Mouse (Mus musculus): ENCODE results near the gene Tnfsf8. TPM values are rescaled to one million over a fixed set of nuclear protein-coding genes. Genes with fewer than 3 reads are reported as not detected.

Gene Tnfsf8
- 0.04 TPM in 1 of 2 replicates, not detected in the other for polyA plus RNA-seq (2015; fragmentation: Nextera tagmentation; extraction: Ambion mirVana)

GRCm38 (mm10) chr4:63860688-63861540 lies at the start of gene Tnfsf8:
Gene Tnfsf8 (minus strand): TSS chr4:63861347.
- no peak for TF ChIP-seq CTCF (IDR thresholded peaks at IDR 0.05; ENCODE audit: low read depth)
- Histone ChIP-seq H3K36me3 (ENCODE audit: insufficient read depth, low read length) (no peaks in the 10 kb centered on the region), H3K4me2 (ENCODE audit: low read length) (no peak within 1 kb of the TSS), H3K9me3 (replicated peaks; ENCODE audit: low read length) (no peaks in the 10 kb centered on the region), H3K4me3 (replicated peaks; ENCODE audit: low read depth, low read length) (no peak within 1 kb of the TSS), H3K27ac (no peak within 1 kb of the TSS), H3K4me1 (replicated peaks; ENCODE audit: insufficient read depth, low read length) (no peaks in the 10 kb centered on the region), H3K9ac (ENCODE audit: low read depth, low read length) (no peak within 1 kb of the TSS), H3K27me3 (ENCODE audit: insufficient read depth, low read length) (no peaks in the 10 kb centered on the region)
- 63% methylated on average over 19 of the region's 19 CpGs for WGBS
- ATAC-seq (replicated peaks; ENCODE audit: low FRiP score, low read depth) (no peak), DNase-seq (ENCODE audit: low spot score) (no peak)

- H3K9me3 ChIP-seq (replicated peaks; ENCODE audit: low read length), result no peaks in the 10 kb centered on the region
- H3K4me1 ChIP-seq (replicated peaks; ENCODE audit: insufficient read depth, low read length), result no peaks in the 10 kb centered on the region
- no peak for DNase-seq (ENCODE audit: low spot score)
- no peak overlapping the region for H3K27ac ChIP-seq
- no peaks in the 10 kb centered on the region for H3K36me3 ChIP-seq (ENCODE audit: insufficient read depth, low read length)
- no peaks in the 10 kb centered on the region for H3K27me3 ChIP-seq (ENCODE audit: insufficient read depth, low read length)
- TF ChIP-seq CTCF (IDR thresholded peaks at IDR 0.05; ENCODE audit: low read depth), result no peak
- no peak for ATAC-seq (replicated peaks; ENCODE audit: low FRiP score, low read depth)
- no peak overlapping the region for H3K4me2 ChIP-seq (ENCODE audit: low read length)
- H3K4me3 ChIP-seq (replicated peaks; ENCODE audit: low read depth, low read length), result no peak overlapping the region
- 85% methylated on average over 1 of the region's 1 CpGs for WGBS
- H3K9ac ChIP-seq (ENCODE audit: low read depth, low read length), result no peak overlapping the region
Observed at GRCm38 (mm10) chr4:63908511-63908910, 47.4 kb upstream of the Tnfsf8 start.

- Histone ChIP-seq H3K27me3 (ENCODE audit: insufficient read depth, low read length) (no peaks in the 10 kb centered on the region), H3K9me3 (replicated peaks; ENCODE audit: low read length) (no peaks in the 10 kb centered on the region), H3K4me2 (ENCODE audit: low read length) (no peak overlapping the region), H3K4me1 (replicated peaks; ENCODE audit: insufficient read depth, low read length) (no peaks in the 10 kb centered on the region), H3K27ac (no peak overlapping the region), H3K36me3 (ENCODE audit: insufficient read depth, low read length) (no peaks in the 10 kb centered on the region), H3K9ac (ENCODE audit: low read depth, low read length) (no peak overlapping the region), H3K4me3 (replicated peaks; ENCODE audit: low read depth, low read length) (no peak overlapping the region)
- ATAC-seq (replicated peaks; ENCODE audit: low FRiP score, low read depth) (no peak), DNase-seq (ENCODE audit: low spot score) (no peak)
- no peak for TF ChIP-seq CTCF (IDR thresholded peaks at IDR 0.05; ENCODE audit: low read depth)
Observed at GRCm38 (mm10) chr4:63907473-63907872, 46.3 kb upstream of the Tnfsf8 start.

GRCm38 (mm10) chr4:63906050-63906449 lies 44.9 kb upstream of the Tnfsf8 start:
- Histone ChIP-seq H3K9me3 (replicated peaks; ENCODE audit: low read length) (no peaks in the 10 kb centered on the region), H3K9ac (ENCODE audit: low read depth, low read length) (no peak overlapping the region), H3K27me3 (ENCODE audit: insufficient read depth, low read length) (no peaks in the 10 kb centered on the region), H3K4me3 (replicated peaks; ENCODE audit: low read depth, low read length) (no peak overlapping the region), H3K36me3 (ENCODE audit: insufficient read depth, low read length) (no peaks in the 10 kb centered on the region), H3K4me1 (replicated peaks; ENCODE audit: insufficient read depth, low read length) (no peaks in the 10 kb centered on the region), H3K4me2 (ENCODE audit: low read length) (no peak overlapping the region), H3K27ac (no peak overlapping the region)
- 53% methylated on average over 3 of the region's 3 CpGs for WGBS
- no peak for ATAC-seq (replicated peaks; ENCODE audit: low FRiP score, low read depth)
- no peak for TF ChIP-seq CTCF (IDR thresholded peaks at IDR 0.05; ENCODE audit: low read depth)
- no peak for DNase-seq (ENCODE audit: low spot score)

- no peaks in the 10 kb centered on the region for H3K27me3 ChIP-seq (ENCODE audit: insufficient read depth, low read length)
- no peaks in the 10 kb centered on the region for H3K9me3 ChIP-seq (replicated peaks; ENCODE audit: low read length)
- TF ChIP-seq CTCF (IDR thresholded peaks at IDR 0.05; ENCODE audit: low read depth), result no peak
- H3K36me3 ChIP-seq (ENCODE audit: insufficient read depth, low read length), result no peaks in the 10 kb centered on the region
- ATAC-seq (replicated peaks; ENCODE audit: low FRiP score, low read depth), result no peak
- H3K4me1 ChIP-seq (replicated peaks; ENCODE audit: insufficient read depth, low read length), result no peaks in the 10 kb centered on the region
- H3K27ac ChIP-seq, result no peak overlapping the region
- H3K9ac ChIP-seq (ENCODE audit: low read depth, low read length), result no peak overlapping the region
- no peak for DNase-seq (ENCODE audit: low spot score)
- no peak overlapping the region for H3K4me2 ChIP-seq (ENCODE audit: low read length)
- H3K4me3 ChIP-seq (replicated peaks; ENCODE audit: low read depth, low read length), result no peak overlapping the region
- 83% methylated on average over 10 of the region's 10 CpGs for WGBS
Observed at GRCm38 (mm10) chr4:63899081-63899523, 38.0 kb upstream of the Tnfsf8 start.

- Histone ChIP-seq H3K27me3 (ENCODE audit: insufficient read depth, low read length) (no peaks in the 10 kb centered on the region), H3K4me3 (replicated peaks; ENCODE audit: low read depth, low read length) (no peak overlapping the region), H3K4me1 (replicated peaks; ENCODE audit: insufficient read depth, low read length) (no peaks in the 10 kb centered on the region), H3K4me2 (ENCODE audit: low read length) (no peak overlapping the region), H3K9me3 (replicated peaks; ENCODE audit: low read length) (no peaks in the 10 kb centered on the region), H3K9ac (ENCODE audit: low read depth, low read length) (no peak overlapping the region), H3K36me3 (ENCODE audit: insufficient read depth, low read length) (no peaks in the 10 kb centered on the region), H3K27ac (no peak overlapping the region)
- DNase-seq (ENCODE audit: low spot score) (no peak), ATAC-seq (replicated peaks; ENCODE audit: low FRiP score, low read depth) (no peak)
- no peak for TF ChIP-seq CTCF (IDR thresholded peaks at IDR 0.05; ENCODE audit: low read depth)
Observed at GRCm38 (mm10) chr4:63897152-63897551, 36.0 kb upstream of the Tnfsf8 start.
